Mouse (Mus musculus): ENCODE data around the gene Card19. TPM values are rescaled to one million over a fixed set of nuclear protein-coding genes. Genes with fewer than 3 reads are reported as not detected.

Gene Card19
- 20.3 and 27.4 TPM in 2 replicates for polyA plus RNA-seq (2014; fragmentation: Nextera tagmentation; extraction: Ambion mirVana)

DNA sequence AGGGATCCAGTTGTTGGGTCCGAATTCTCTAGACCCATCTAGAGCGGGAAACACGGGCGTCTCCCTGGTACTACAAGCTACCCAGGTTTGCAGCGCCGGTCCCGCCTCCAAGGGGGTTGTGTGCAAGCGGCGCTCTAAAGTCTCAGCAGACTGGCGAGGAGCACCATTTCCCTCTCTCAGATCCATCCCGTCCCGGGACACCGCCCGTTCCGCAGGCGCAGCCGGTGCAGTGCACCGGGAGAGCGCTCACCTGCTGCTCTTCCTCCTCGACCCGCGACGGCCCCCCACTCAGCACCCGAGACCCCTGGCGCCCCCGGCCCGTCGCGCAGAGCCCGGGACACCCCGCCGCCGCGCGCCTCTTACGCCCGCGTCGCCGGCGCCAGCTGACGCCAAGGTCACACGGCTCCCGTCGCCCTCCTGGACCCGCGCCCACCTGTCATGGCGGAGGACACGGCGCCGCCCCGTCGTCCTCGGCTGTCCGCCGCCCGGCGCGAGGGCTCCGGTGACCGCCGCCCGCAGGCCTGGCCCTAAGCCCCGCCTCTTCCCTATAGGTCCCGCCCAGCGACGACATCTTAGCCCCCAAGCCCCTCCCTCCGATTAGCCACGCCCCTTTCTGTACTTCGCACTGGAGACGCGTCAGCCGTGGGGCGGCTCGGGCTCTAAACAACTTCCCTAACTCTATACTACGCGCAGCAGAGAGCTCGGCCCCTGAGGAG is at the start of gene Card19:
Gene Card19, minus strand, starts transcription at position 534 of the 716 bp plus-strand sequence.
- Histone ChIP-seq H3K36me3 (ENCODE audit: control insufficient read depth, insufficient read depth, low read length) (no peaks in the 10 kb centered on the region), H3K27me3 (ENCODE audit: control insufficient read depth, insufficient read depth, low read length) (peaks cover 9% of the 10 kb centered on the region; the same call in 1 of the 2 replicates), H3K4me2 (replicated peaks; ENCODE audit: low read depth, low read length) (peak within 1 kb of the TSS; percentile 97), H3K4me1 (replicated peaks; ENCODE audit: control insufficient read depth, insufficient read depth, low read length) (no peaks in the 10 kb centered on the region), H3K4me3 (ENCODE audit: low read depth, low read length) (peak within 1 kb of the TSS; percentile 69), H3K9me3 (ENCODE audit: control insufficient read depth, low read length) (no peaks in the 10 kb centered on the region), H3K9ac (ENCODE audit: low read depth, low read length) (peak within 1 kb of the TSS; percentile 73), H3K27ac (ENCODE audit: low read depth, low read length) (no peak within 1 kb of the TSS)
- under 1% methylated on average over 69 of the region's 78 CpGs for WGBS
- peak; percentile 90 for ATAC-seq (ENCODE audit: low FRiP score)
- peak; percentile 96 for DNase-seq (ENCODE audit: low spot score)

DNA sequence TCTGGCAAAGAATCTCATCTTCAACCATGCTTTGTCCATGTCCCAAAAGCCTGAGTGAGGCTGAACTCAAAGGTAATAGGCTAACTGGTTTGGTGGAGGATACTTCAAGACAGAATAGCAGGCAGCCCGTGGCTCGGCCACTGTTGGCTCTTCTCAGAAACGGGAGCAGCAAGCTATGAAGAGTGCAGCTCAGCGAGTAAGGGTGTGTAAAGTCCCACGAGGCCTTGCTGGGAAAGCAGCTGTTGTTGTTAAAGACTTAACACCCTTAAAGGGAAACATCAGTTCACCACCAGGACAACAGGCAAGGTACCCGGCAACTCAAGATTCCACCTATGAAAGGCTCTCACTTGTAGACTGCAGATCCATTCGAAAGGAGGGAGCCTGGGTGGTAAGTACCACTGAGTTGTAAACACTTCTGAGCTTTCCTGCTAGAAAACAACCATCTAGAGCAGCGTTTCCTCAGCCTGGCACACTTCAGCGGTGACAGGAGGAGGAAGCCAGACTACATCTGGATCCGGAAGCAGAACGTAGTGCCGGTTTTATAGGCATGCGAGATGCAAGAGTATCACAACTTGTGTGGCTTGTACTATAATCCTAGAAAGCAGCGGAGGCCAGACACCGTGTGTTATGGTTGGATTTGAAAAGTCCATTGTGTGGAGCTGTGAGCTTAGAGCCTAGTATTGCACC is 44.3 kb upstream of the Card19 start:
- DNase-seq (ENCODE audit: low spot score) (no peak), ATAC-seq (ENCODE audit: low FRiP score) (no peak)
- H3K9ac ChIP-seq (ENCODE audit: low read depth, low read length) = no peak overlapping the region
- H3K9me3 ChIP-seq (ENCODE audit: control insufficient read depth, low read length) = no peaks in the 10 kb centered on the region
- no peak overlapping the region for H3K27ac ChIP-seq (ENCODE audit: low read depth, low read length)
- no peaks in the 10 kb centered on the region for H3K36me3 ChIP-seq (ENCODE audit: control insufficient read depth, insufficient read depth, low read length)
- H3K27me3 ChIP-seq (ENCODE audit: control insufficient read depth, insufficient read depth, low read length) = no peaks in the 10 kb centered on the region
- WGBS = 86% methylated on average over 15 of the region's 15 CpGs
- H3K4me2 ChIP-seq (replicated peaks; ENCODE audit: low read depth, low read length) = no peak overlapping the region
- H3K4me1 ChIP-seq (replicated peaks; ENCODE audit: control insufficient read depth, insufficient read depth, low read length) = no peaks in the 10 kb centered on the region
- no peak overlapping the region for H3K4me3 ChIP-seq (ENCODE audit: low read depth, low read length)

DNA sequence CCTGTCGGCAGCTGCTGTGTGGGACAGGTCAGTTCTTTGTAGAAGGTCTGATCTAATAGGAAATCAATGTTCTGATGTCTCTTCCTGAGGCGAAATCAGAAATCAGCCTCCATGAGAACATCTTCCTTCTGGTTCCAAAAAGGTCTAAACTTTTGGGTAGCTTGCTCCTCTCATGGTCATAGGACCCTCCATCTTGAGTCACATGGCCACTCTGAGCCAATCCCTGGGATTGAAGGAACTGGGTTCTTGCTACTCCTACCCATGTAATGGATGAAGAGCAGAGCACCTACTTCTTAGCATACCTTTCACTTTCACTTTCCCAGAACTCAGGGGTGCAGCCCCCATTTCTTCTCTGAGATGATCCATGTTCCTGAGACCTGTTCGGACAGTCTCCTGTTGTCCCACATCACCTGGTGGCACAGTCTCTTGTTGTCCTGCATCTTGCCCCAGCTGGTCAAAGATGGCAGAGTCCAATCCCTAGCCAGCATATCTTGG is 42.0 kb upstream of the Card19 start:
- DNase-seq (ENCODE audit: low spot score) (no peak), ATAC-seq (ENCODE audit: low FRiP score) (no peak)
- no peak overlapping the region for H3K9ac ChIP-seq (ENCODE audit: low read depth, low read length)
- H3K4me1 ChIP-seq (replicated peaks; ENCODE audit: control insufficient read depth, insufficient read depth, low read length) = no peaks in the 10 kb centered on the region
- H3K4me3 ChIP-seq (ENCODE audit: low read depth, low read length) = no peak overlapping the region
- H3K4me2 ChIP-seq (replicated peaks; ENCODE audit: low read depth, low read length) = no peak overlapping the region
- H3K9me3 ChIP-seq (ENCODE audit: control insufficient read depth, low read length) = no peaks in the 10 kb centered on the region
- WGBS = 77% methylated on average over 3 of the region's 3 CpGs
- no peaks in the 10 kb centered on the region for H3K36me3 ChIP-seq (ENCODE audit: control insufficient read depth, insufficient read depth, low read length)
- no peaks in the 10 kb centered on the region for H3K27me3 ChIP-seq (ENCODE audit: control insufficient read depth, insufficient read depth, low read length)
- no peak overlapping the region for H3K27ac ChIP-seq (ENCODE audit: low read depth, low read length)

DNA sequence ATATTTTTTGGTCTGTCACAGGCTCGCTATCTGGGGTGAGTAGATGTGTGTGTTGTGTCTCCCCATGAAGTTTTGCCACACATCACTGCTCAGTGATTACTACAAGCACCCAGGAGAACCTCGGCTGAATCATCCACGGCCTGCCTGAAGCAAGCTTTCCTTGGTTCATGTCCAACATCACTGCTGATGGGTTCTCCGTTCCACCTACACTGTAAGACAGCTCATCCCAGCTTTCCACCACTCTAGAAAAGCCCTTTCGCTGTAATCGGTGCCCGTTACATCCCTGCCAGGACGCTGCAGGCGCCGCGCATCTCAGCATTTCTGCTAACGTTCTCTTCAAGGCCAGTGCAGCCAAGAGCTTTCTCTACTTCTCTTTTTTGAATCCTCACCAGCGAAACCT is 36.9 kb upstream of the Card19 start:
- H3K9ac ChIP-seq (ENCODE audit: low read depth, low read length) = no peak overlapping the region
- DNase-seq (ENCODE audit: low spot score) (no peak), ATAC-seq (ENCODE audit: low FRiP score) (no peak)
- H3K4me3 ChIP-seq (ENCODE audit: low read depth, low read length) = no peak overlapping the region
- H3K9me3 ChIP-seq (ENCODE audit: control insufficient read depth, low read length) = no peaks in the 10 kb centered on the region
- H3K4me1 ChIP-seq (replicated peaks; ENCODE audit: control insufficient read depth, insufficient read depth, low read length) = peaks cover 2% of the 10 kb centered on the region; the same call in 1 of the 2 replicates
- H3K36me3 ChIP-seq (ENCODE audit: control insufficient read depth, insufficient read depth, low read length) = no peaks in the 10 kb centered on the region
- H3K4me2 ChIP-seq (replicated peaks; ENCODE audit: low read depth, low read length) = no peak overlapping the region
- H3K27me3 ChIP-seq (ENCODE audit: control insufficient read depth, insufficient read depth, low read length) = peaks cover 8% of the 10 kb centered on the region
- H3K27ac ChIP-seq (ENCODE audit: low read depth, low read length) = no peak overlapping the region
- 90% methylated on average over 13 of the region's 13 CpGs for WGBS

DNA sequence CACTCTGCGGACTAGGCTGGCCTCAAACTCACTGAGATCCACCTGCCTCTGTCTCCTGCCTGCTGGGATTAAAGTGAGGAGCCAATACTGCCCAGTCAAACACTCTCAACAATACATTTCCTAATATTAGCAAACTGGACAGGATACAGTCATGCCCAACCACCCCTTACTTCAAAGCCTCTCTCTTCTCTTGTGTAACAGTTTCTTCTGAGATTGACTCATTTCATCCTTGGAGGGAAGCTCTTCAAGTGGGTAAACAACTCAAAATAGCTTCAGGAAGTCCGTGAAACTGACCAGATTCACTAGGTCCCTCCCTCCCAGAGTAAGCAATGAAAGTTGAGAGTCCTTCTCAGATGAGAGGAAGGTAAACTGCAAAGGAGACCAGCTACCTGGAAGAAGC is 36.3 kb upstream of the Card19 start:
- H3K4me3 ChIP-seq (ENCODE audit: low read depth, low read length) = no peak overlapping the region
- no peaks in the 10 kb centered on the region for H3K9me3 ChIP-seq (ENCODE audit: control insufficient read depth, low read length)
- H3K9ac ChIP-seq (ENCODE audit: low read depth, low read length) = no peak overlapping the region
- WGBS = 70% methylated on average over 2 of the region's 2 CpGs
- H3K4me1 ChIP-seq (replicated peaks; ENCODE audit: control insufficient read depth, insufficient read depth, low read length) = peaks cover 4% of the 10 kb centered on the region; the same call in 1 of the 2 replicates
- H3K36me3 ChIP-seq (ENCODE audit: control insufficient read depth, insufficient read depth, low read length) = no peaks in the 10 kb centered on the region
- H3K4me2 ChIP-seq (replicated peaks; ENCODE audit: low read depth, low read length) = no peak overlapping the region
- peaks cover 13% of the 10 kb centered on the region for H3K27me3 ChIP-seq (ENCODE audit: control insufficient read depth, insufficient read depth, low read length)
- DNase-seq (ENCODE audit: low spot score) = no peak
- ATAC-seq (ENCODE audit: low FRiP score) = no peak
- no peak overlapping the region for H3K27ac ChIP-seq (ENCODE audit: low read depth, low read length)

- Histone ChIP-seq H3K4me3 (ENCODE audit: low read depth, low read length) (no peak overlapping the region), H3K4me2 (replicated peaks; ENCODE audit: low read depth, low read length) (no peak overlapping the region), H3K9me3 (ENCODE audit: control insufficient read depth, low read length) (no peaks in the 10 kb centered on the region), H3K4me1 (replicated peaks; ENCODE audit: control insufficient read depth, insufficient read depth, low read length) (peaks cover 4% of the 10 kb centered on the region; the same call in 1 of the 2 replicates), H3K27me3 (ENCODE audit: control insufficient read depth, insufficient read depth, low read length) (peaks cover 23% of the 10 kb centered on the region), H3K27ac (ENCODE audit: low read depth, low read length) (no peak overlapping the region), H3K36me3 (ENCODE audit: control insufficient read depth, insufficient read depth, low read length) (no peaks in the 10 kb centered on the region), H3K9ac (ENCODE audit: low read depth, low read length) (no peak overlapping the region)
- ATAC-seq (ENCODE audit: low FRiP score) (no peak), DNase-seq (ENCODE audit: low spot score) (no peak)
- WGBS = 48% methylated on average over 4 of the region's 4 CpGs
Observed at GRCm38 (mm10) chr13:49250716-49251517, 35.1 kb upstream of the Card19 start.

DNA sequence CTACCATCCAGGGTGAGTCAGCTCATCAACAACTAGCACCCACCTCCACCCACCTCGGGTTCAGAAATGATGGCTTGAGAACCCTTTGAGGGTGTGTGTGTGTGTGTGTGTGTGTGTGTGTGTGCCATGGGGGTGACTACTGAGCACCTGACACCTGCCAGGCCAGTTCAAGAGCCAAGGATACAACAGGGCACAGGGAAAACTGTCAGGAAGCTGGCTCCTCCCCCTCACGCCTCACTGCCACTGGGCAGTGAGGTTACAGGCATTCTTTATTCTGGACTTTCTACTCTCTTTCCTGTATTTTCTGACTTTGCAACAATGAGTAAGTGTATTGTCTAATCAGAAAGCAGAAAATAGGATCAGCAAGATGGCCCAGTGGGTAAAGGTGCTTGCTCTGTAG is 33.8 kb upstream of the Card19 start:
- DNase-seq (ENCODE audit: low spot score) (no peak), ATAC-seq (ENCODE audit: low FRiP score) (no peak)
- Histone ChIP-seq H3K27me3 (ENCODE audit: control insufficient read depth, insufficient read depth, low read length) (peaks cover 23% of the 10 kb centered on the region), H3K9ac (ENCODE audit: low read depth, low read length) (no peak overlapping the region), H3K27ac (ENCODE audit: low read depth, low read length) (no peak overlapping the region), H3K9me3 (ENCODE audit: control insufficient read depth, low read length) (no peaks in the 10 kb centered on the region), H3K4me2 (replicated peaks; ENCODE audit: low read depth, low read length) (no peak overlapping the region), H3K4me3 (ENCODE audit: low read depth, low read length) (no peak overlapping the region), H3K4me1 (replicated peaks; ENCODE audit: control insufficient read depth, insufficient read depth, low read length) (peaks cover 4% of the 10 kb centered on the region; the same call in 1 of the 2 replicates), H3K36me3 (ENCODE audit: control insufficient read depth, insufficient read depth, low read length) (no peaks in the 10 kb centered on the region)
- 73% methylated on average over 2 of the region's 2 CpGs for WGBS

GRCm38 (mm10) chr13:49248923-49249322 is 33.1 kb upstream of the Card19 start:
- no peaks in the 10 kb centered on the region for H3K9me3 ChIP-seq (ENCODE audit: control insufficient read depth, low read length)
- 54% methylated on average over 3 of the region's 3 CpGs for WGBS
- no peak overlapping the region for H3K4me3 ChIP-seq (ENCODE audit: low read depth, low read length)
- H3K4me2 ChIP-seq (replicated peaks; ENCODE audit: low read depth, low read length) = no peak overlapping the region
- no peaks in the 10 kb centered on the region for H3K36me3 ChIP-seq (ENCODE audit: control insufficient read depth, insufficient read depth, low read length)
- peaks cover 4% of the 10 kb centered on the region; the same call in 1 of the 2 replicates for H3K4me1 ChIP-seq (replicated peaks; ENCODE audit: control insufficient read depth, insufficient read depth, low read length)
- H3K9ac ChIP-seq (ENCODE audit: low read depth, low read length) = no peak overlapping the region
- H3K27me3 ChIP-seq (ENCODE audit: control insufficient read depth, insufficient read depth, low read length) = peaks cover 23% of the 10 kb centered on the region
- H3K27ac ChIP-seq (ENCODE audit: low read depth, low read length) = no peak overlapping the region
- ATAC-seq (ENCODE audit: low FRiP score) (no peak), DNase-seq (ENCODE audit: low spot score) (no peak)
